Mouse (Mus musculus): Measurements from ENCODE around the gene Xxylt1. TPM values are rescaled to one million over a fixed set of nuclear protein-coding genes. Genes with fewer than 3 reads are reported as not detected.

The Xxylt1 gene
- total and polyA plus RNA-seq, 3 experiments = 21.5 to 45.7 (median 35.1) TPM

DNA sequence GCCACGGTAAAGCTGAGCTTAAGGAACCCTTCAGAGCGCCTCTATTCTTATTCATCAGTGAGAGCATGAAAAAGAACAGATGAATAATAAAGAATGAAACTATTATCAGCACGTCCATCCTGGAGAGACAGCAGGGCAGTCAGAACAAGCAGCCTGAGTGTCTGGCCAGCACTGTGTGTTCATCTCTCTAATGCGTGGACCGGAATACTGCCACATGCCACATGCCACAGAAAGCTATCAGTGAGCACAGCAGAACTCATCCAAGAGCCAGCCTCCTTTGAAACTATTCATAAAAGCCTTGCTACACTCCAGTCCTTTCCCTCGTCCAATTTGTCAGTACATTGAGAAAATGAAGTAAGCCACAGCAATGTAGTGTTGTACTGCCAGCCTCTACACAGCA lies 12.8 kb upstream of the Xxylt1 start:
- Histone ChIP-seq H3K27me3 (replicated peaks) (no peaks in the 10 kb centered on the region), H3K9ac (ENCODE audit: insufficient read depth, low read depth) (no peak overlapping the region), H3K27ac (ENCODE audit: insufficient read depth, low read depth) (no peak overlapping the region), H3K9me3 (replicated peaks; ENCODE audit: low read length) (no peaks in the 10 kb centered on the region), H3K4me3 (replicated peaks in 1 of 3; ENCODE audit: low read depth in 2 of 3, low read length in 2 of 3, poor library complexity in 1 of 3) (no peak overlapping the region), H3K4me2 (ENCODE audit: insufficient read depth, low read depth, poor library complexity, severe bottlenecking) (no peak overlapping the region), H3K36me3 (replicated peaks in 1 of 2; ENCODE audit: control insufficient read depth in 1 of 2, insufficient read depth in 1 of 2, low read length in 1 of 2) (peaks cover 12 to 50% of the 10 kb centered on the region in 2 experiments), H3K79me2 (replicated peaks; ENCODE audit: control insufficient read depth, extremely low read depth, insufficient read depth, poor library complexity, severe bottlenecking) (no peaks in the 10 kb centered on the region), H3K4me1 (ENCODE audit: control insufficient read depth in 1 of 2, insufficient read depth in 2 of 2) (peaks cover 0 to 8% of the 10 kb centered on the region in 2 experiments; a peak in 1 of 4 replicates)
- no peak for DNase-seq (ENCODE audit: extremely low read depth)
- dilution Hi-C loops (cut with MboI; ENCODE audit: extremely low pct_ligation_motif_present, extremely low pct_unique_long_range_greater_than_20kb, low sequenced_read_pairs) = no loop called here
- in situ Hi-C loops (cut with MboI; ENCODE audit: low pct_ligation_motif_present, low pct_unique_long_range_greater_than_20kb, low sequenced_read_pairs) = no loop called here
- TF ChIP-seq MXI1 (IDR thresholded peaks at IDR 0.05; ENCODE audit: low read depth, low read length) = no peak
- TF ChIP-seq BHLHE40 (IDR thresholded peaks at IDR 0.05; ENCODE audit: low read depth, low read length) = no peak
- no peak for TF ChIP-seq MAZ (IDR thresholded peaks at IDR 0.05; ENCODE audit: low read depth, low read length)
- TF ChIP-seq ZNF384 (IDR thresholded peaks at IDR 0.05; ENCODE audit: low read depth, low read length) = no peak
- TF ChIP-seq NRF1 (IDR thresholded peaks at IDR 0.05; ENCODE audit: low read depth, low read length) = no peak
- no peak for TF ChIP-seq POLR2AphosphoS2 (IDR thresholded peaks at IDR 0.05; ENCODE audit: low read depth, low read length)
- no peak for TF ChIP-seq POLR2A (IDR thresholded peaks at IDR 0.05; ENCODE audit: low read depth, low read length)
- TF ChIP-seq MYC (IDR thresholded peaks at IDR 0.05; ENCODE audit: low read depth, low read length) = no peak
- no peak for TF ChIP-seq JUND (conservative IDR thresholded peaks at IDR 0.05; ENCODE audit: low read depth, low read length)
- no peak for TF ChIP-seq EP300 (IDR thresholded peaks at IDR 0.05; ENCODE audit: low read length)
- TF ChIP-seq GABPA (IDR thresholded peaks at IDR 0.05; ENCODE audit: insufficient replicate concordance, low read depth, low read length) = no peak
- no peak for TF ChIP-seq RCOR1 (conservative IDR thresholded peaks at IDR 0.05; ENCODE audit: low read depth, low read length)
- no peak for TF ChIP-seq KAT2A (IDR thresholded peaks at IDR 0.05; ENCODE audit: insufficient replicate concordance, low read length)
- no peak for TF ChIP-seq RAD21 (IDR thresholded peaks at IDR 0.05; ENCODE audit: low read depth, low read length)
- no peak for TF ChIP-seq ZKSCAN1 (IDR thresholded peaks at IDR 0.05; ENCODE audit: borderline replicate concordance, low read depth, low read length)
- TF ChIP-seq ELF1 (IDR thresholded peaks at IDR 0.05; ENCODE audit: low read depth, low read length) = no peak
- no peak for TF ChIP-seq ZC3H11A (IDR thresholded peaks at IDR 0.05; ENCODE audit: low read depth, low read length)

DNA sequence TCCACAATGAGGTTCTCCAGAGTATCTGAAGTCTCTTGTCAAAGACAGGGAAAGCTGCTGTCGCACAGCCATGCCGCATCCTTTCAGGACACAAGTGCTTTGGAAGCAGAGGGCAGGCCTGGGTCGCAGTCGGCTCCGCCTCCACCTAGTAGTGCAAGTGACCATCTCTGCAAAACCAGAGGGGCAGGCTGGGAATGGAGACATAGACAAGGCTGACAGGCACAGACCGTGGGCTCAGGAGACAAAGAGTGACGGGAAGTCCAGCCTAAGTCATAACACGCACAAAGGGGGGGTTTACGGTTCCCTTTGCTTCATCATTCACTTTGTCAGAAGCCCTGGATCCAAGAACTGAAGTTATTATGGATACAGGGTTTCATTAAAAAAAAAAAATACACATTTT lies 12.0 kb upstream of the Xxylt1 start:
- H3K36me3 ChIP-seq (replicated peaks in 1 of 2; ENCODE audit: control insufficient read depth in 1 of 2, insufficient read depth in 1 of 2, low read length in 1 of 2) = peaks cover 12 to 43% of the 10 kb centered on the region in 2 experiments

More for the DNA sequence above, 12.0 kb upstream of the Xxylt1 start:
- Histone ChIP-seq H3K9ac (ENCODE audit: insufficient read depth, low read depth) (no peak overlapping the region), H3K4me1 (ENCODE audit: control insufficient read depth in 1 of 2, insufficient read depth in 2 of 2) (peaks cover 0 to 6% of the 10 kb centered on the region in 2 experiments; a peak in 1 of 4 replicates), H3K9me3 (replicated peaks; ENCODE audit: low read length) (no peaks in the 10 kb centered on the region), H3K4me3 (replicated peaks in 1 of 3; ENCODE audit: low read depth in 2 of 3, low read length in 2 of 3, poor library complexity in 1 of 3) (no peak overlapping the region), H3K27me3 (replicated peaks) (no peaks in the 10 kb centered on the region), H3K27ac (ENCODE audit: insufficient read depth, low read depth) (no peak overlapping the region), H3K4me2 (ENCODE audit: insufficient read depth, low read depth, poor library complexity, severe bottlenecking) (no peak overlapping the region), H3K79me2 (replicated peaks; ENCODE audit: control insufficient read depth, extremely low read depth, insufficient read depth, poor library complexity, severe bottlenecking) (no peaks in the 10 kb centered on the region)
- in situ Hi-C loops (cut with MboI; ENCODE audit: low pct_ligation_motif_present, low pct_unique_long_range_greater_than_20kb, low sequenced_read_pairs) (no loop called here), dilution Hi-C loops (cut with MboI; ENCODE audit: extremely low pct_ligation_motif_present, extremely low pct_unique_long_range_greater_than_20kb, low sequenced_read_pairs) (no loop called here)
- DNase-seq (ENCODE audit: extremely low read depth) = no peak
- TF ChIP-seq EP300 (IDR thresholded peaks at IDR 0.05; ENCODE audit: low read length) (no peak), MXI1 (IDR thresholded peaks at IDR 0.05; ENCODE audit: low read depth, low read length) (no peak), ZC3H11A (IDR thresholded peaks at IDR 0.05; ENCODE audit: low read depth, low read length) (no peak), NRF1 (IDR thresholded peaks at IDR 0.05; ENCODE audit: low read depth, low read length) (no peak), CHD2 (IDR thresholded peaks at IDR 0.05; ENCODE audit: low read length) (no peak), CTCF (conservative IDR thresholded peaks at IDR 0.05 in 1 of 2, IDR thresholded peaks at IDR 0.05 in 1 of 2; ENCODE audit: low read depth in 2 of 2, low read length in 2 of 2) (no peak), MYC (IDR thresholded peaks at IDR 0.05; ENCODE audit: low read depth, low read length) (no peak), UBTF (IDR thresholded peaks at IDR 0.05; ENCODE audit: low read depth, low read length) (no peak), E2F4 (IDR thresholded peaks at IDR 0.05; ENCODE audit: insufficient replicate concordance, low read depth, low read length) (no peak), MAFK (IDR thresholded peaks at IDR 0.05; ENCODE audit: insufficient replicate concordance, low read length) (no peak), ELF1 (IDR thresholded peaks at IDR 0.05; ENCODE audit: low read depth, low read length) (no peak), CHD1 (IDR thresholded peaks at IDR 0.05; ENCODE audit: low read depth, low read length) (no peak), PAX5 (IDR thresholded peaks at IDR 0.05; ENCODE audit: low read length) (no peak), USF2 (conservative IDR thresholded peaks at IDR 0.05; ENCODE audit: low read depth, low read length) (no peak), USF1 (IDR thresholded peaks at IDR 0.05; ENCODE audit: low read depth, low read length) (no peak), MAX (IDR thresholded peaks at IDR 0.05; ENCODE audit: low read length) (no peak), KAT2A (IDR thresholded peaks at IDR 0.05; ENCODE audit: insufficient replicate concordance, low read length) (no peak), TBP (conservative IDR thresholded peaks at IDR 0.05; ENCODE audit: low read depth, low read length) (no peak)
